Mouse (Mus musculus) spleen, postnatal 36 days (tissue): Measurements from ENCODE around the gene C6.

Experiments used
- DNase-seq, 2 experiments: peaks; one replicate each; pipeline ENCODE4 v3.0.0; 2022; ENCODE audit warnings: low spot score in 2 of 2, mixed read lengths in 1 of 2

Gene C6

GRCm38 (mm10) chr15:4726830-4727310, at the start of gene C6:
Gene C6, plus strand, starts transcription at chr15:4727175.
- DNase-seq, result no peak

- DNase-seq, result no peak
Observed at GRCm38 (mm10) chr15:4697604-4698003, 29.4 kb upstream of the C6 start.

GRCm38 (mm10) chr15:4734150-4734549, 7.2 kb downstream of the C6 start:
- DNase-seq, result peak; percentile 1 to 4

- DNase-seq, result no peak
Observed at GRCm38 (mm10) chr15:4734996-4735609, 8.1 kb downstream of the C6 start.

GRCm38 (mm10) chr15:4747656-4748055, 20.7 kb downstream of the C6 start:
- no peak for DNase-seq

GRCm38 (mm10) chr15:4790378-4790777, 63.4 kb downstream of the C6 start:
- no peak for DNase-seq

GRCm38 (mm10) chr15:4796861-4797260, 69.9 kb downstream of the C6 start:
- no peak for DNase-seq

- no peak for DNase-seq
Observed at GRCm38 (mm10) chr15:4804256-4804655, 77.3 kb downstream of the C6 start.

GRCm38 (mm10) chr15:4808131-4808530, 81.2 kb downstream of the C6 start:
- no peak for DNase-seq

GRCm38 (mm10) chr15:4814976-4815375, 88.0 kb downstream of the C6 start:
- no peak for DNase-seq

- DNase-seq, result no peak
Observed at GRCm38 (mm10) chr15:4815711-4816110, 88.7 kb downstream of the C6 start.

- DNase-seq, result peak; percentile 27 to 38
Observed at GRCm38 (mm10) chr15:4816752-4817493, 89.9 kb downstream of the C6 start.

GRCm38 (mm10) chr15:4818437-4818836, 91.5 kb downstream of the C6 start:
- DNase-seq, result no peak

- no peak for DNase-seq
Observed at GRCm38 (mm10) chr15:4821161-4821560, 94.2 kb downstream of the C6 start.

- no peak for DNase-seq
Observed at GRCm38 (mm10) chr15:4821824-4822223, 94.8 kb downstream of the C6 start.

GRCm38 (mm10) chr15:4827736-4828135, 100.8 kb downstream of the C6 start:
- no peak for DNase-seq

GRCm38 (mm10) chr15:4836354-4836753, 109.4 kb downstream of the C6 start:
- no peak for DNase-seq

GRCm38 (mm10) chr15:4850015-4850414, 123.0 kb downstream of the C6 start:
- DNase-seq, result no peak
